Mouse (Mus musculus): ENCODE data around the gene Map3k5.

- TF ChIP-seq GATA1 (IDR thresholded peaks at IDR 0.05; ENCODE audit: low read length) (no peak), TAL1 (IDR thresholded peaks at IDR 0.05; ENCODE audit: low read length) (no peak)
Measured at GRCm38 (mm10) chr10:20004786-20005185, 70.5 kb downstream of the Map3k5 start.
